Comparison of ENCODE assay signal across 8 mouse cellular contexts in the genomic region with DNA sequence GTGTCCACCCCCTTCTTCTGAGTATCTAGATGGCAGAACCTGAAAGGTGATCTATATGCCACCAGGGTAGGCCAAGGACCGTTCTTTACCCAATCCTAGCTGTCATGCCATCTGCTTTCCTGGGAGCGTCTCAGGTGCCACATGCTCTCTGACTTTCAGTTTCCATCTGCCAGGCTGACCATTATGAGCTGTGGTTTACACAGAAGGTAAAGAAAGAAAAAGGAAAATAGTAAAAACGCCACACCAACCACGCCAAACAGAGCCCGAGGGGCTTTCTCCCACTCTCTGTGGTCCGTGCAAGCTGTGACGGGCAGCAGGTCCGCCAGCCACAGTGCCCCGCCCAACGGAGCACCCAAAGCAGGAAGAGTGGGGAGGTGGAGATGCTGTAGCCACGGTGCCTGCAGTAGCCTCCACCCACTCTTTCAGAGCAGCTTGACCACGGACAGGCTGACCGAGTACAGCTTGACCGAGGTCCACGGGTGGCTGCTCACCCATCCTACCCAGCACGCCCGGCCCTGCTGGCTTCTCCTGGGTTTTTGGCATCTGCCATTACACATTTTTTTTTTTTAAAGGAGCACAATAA. TPM values are rescaled to one million over a fixed set of nuclear protein-coding genes. Genes with fewer than 3 reads are reported as not detected.
DNase-seq lines count a peak whose midpoint lies in the region; ATAC-seq lines count a peak whose summit lies in the region.

No protein-coding gene starts in this region.

- no peak for DNase-seq in forebrain, embryonic 10.5 days (ENCODE audit: extremely low spot score, low spot score)
- DNase-seq in urinary bladder, postnatal 14 days (ENCODE audit: low spot score), result peak; percentile 35
- no peak for DNase-seq in urinary bladder, postnatal 4 days (ENCODE audit: low spot score in 2 of 2)
- no peak for DNase-seq in gastrocnemius, postnatal 10 days
- DNase-seq in right cerebral cortex, postnatal 14 days, result no peak

- WGBS in forebrain, embryonic 10.5 days, result 88% methylated on average over 17 of the region's 17 CpGs
- 72% methylated on average over 17 of the region's 17 CpGs for WGBS in forebrain, embryonic 15.5 days
- 78% methylated on average over 17 of the region's 17 CpGs for WGBS in intestine, embryonic 16.5 days

- peak overlapping the region; percentile 35; the same call in 1 of the 2 replicates for H3K27ac ChIP-seq in forebrain, embryonic 10.5 days
- no peak overlapping the region for H3K27ac ChIP-seq in forebrain, embryonic 15.5 days (replicated peaks)
- no peak overlapping the region for H3K27ac ChIP-seq in intestine, embryonic 16.5 days (ENCODE audit: low read length)

- peaks cover 10% of the 10 kb centered on the region; the same call in 1 of the 2 replicates for H3K27me3 ChIP-seq in forebrain, embryonic 10.5 days (ENCODE audit: poor library complexity, severe bottlenecking)
- no peaks in the 10 kb centered on the region for H3K27me3 ChIP-seq in forebrain, embryonic 15.5 days
- H3K27me3 ChIP-seq in intestine, embryonic 16.5 days (replicated peaks; ENCODE audit: control insufficient read depth, insufficient read depth, low read length), result no peaks in the 10 kb centered on the region

- H3K36me3 ChIP-seq in forebrain, embryonic 10.5 days (replicated peaks), result no peaks in the 10 kb centered on the region
- H3K36me3 ChIP-seq in forebrain, embryonic 15.5 days, result no peaks in the 10 kb centered on the region
- H3K36me3 ChIP-seq in intestine, embryonic 16.5 days (ENCODE audit: control insufficient read depth, insufficient read depth, low read length), result no peaks in the 10 kb centered on the region

- peaks cover 63% of the 10 kb centered on the region for H3K4me1 ChIP-seq in forebrain, embryonic 10.5 days
- H3K4me1 ChIP-seq in forebrain, embryonic 15.5 days, result peaks cover 30% of the 10 kb centered on the region
- H3K4me1 ChIP-seq in intestine, embryonic 16.5 days (ENCODE audit: control insufficient read depth, insufficient read depth, low read length), result peaks cover 26% of the 10 kb centered on the region

- H3K4me3 ChIP-seq in forebrain, embryonic 10.5 days, result no peak overlapping the region
- no peak overlapping the region for H3K4me3 ChIP-seq in forebrain, embryonic 15.5 days
- no peak overlapping the region for H3K4me3 ChIP-seq in intestine, embryonic 16.5 days (ENCODE audit: low read length)

- ATAC-seq in forebrain, embryonic 15.5 days (replicated peaks), result no peak
- ATAC-seq in intestine, embryonic 16.5 days, result 0 out of 2 replicates have a peak, but pooled peaks have one; percentile 20
- ATAC-seq in megakaryocyte progenitor cell, adult 5-6 weeks (replicated peaks; ENCODE audit: poor library complexity), result peak; percentile 72

- H3K4me2 ChIP-seq in forebrain, embryonic 15.5 days (replicated peaks), result no peak overlapping the region
- H3K4me2 ChIP-seq in intestine, embryonic 16.5 days (ENCODE audit: low read depth, low read length), result peak overlapping the region; percentile 32; the same call in 1 of the 2 replicates

- H3K9ac ChIP-seq in forebrain, embryonic 15.5 days (replicated peaks), result no peak overlapping the region
- no peak overlapping the region for H3K9ac ChIP-seq in intestine, embryonic 16.5 days (ENCODE audit: low read depth, low read length)

- H3K9me3 ChIP-seq in forebrain, embryonic 10.5 days, result no peaks in the 10 kb centered on the region
- H3K9me3 ChIP-seq in forebrain, embryonic 15.5 days, result no peaks in the 10 kb centered on the region
- H3K9me3 ChIP-seq in intestine, embryonic 16.5 days (ENCODE audit: control insufficient read depth, low read length), result no peaks in the 10 kb centered on the region

RNA-seq across cellular contexts. Expression of gene Nfkbia, which starts 27.0 kb away (rescaled TPM):
- polyA plus RNA-seq in forebrain, embryonic 10.5 days (2016; fragmentation: Nextera tagmentation; extraction: Ambion mirVana), result 34.3 and 36.1 TPM in 2 replicates
- polyA plus RNA-seq in forebrain, embryonic 15.5 days (2015; fragmentation: Nextera tagmentation; extraction: Ambion mirVana), result 56.2 and 59.4 TPM in 2 replicates
- 75.5 and 83.8 TPM in 2 replicates for polyA plus RNA-seq in intestine, embryonic 16.5 days (2015; fragmentation: Nextera tagmentation; extraction: Ambion mirVana)
- total RNA-seq in megakaryocyte progenitor cell, adult 5-6 weeks (2015), result 40.6 and 85.4 TPM in 2 replicates
- 36.4 and 69.6 TPM in 2 replicates for total RNA-seq in megakaryocyte progenitor cell, adult 5-6 weeks (2017)
- 10 to 100 TPM; 24.8 to 38.1 TPM for total RNA-seq in gastrocnemius, postnatal 10 days (2021)
